Mouse (Mus musculus): Measurements from ENCODE around the gene Zscan4-ps2. TPM values are rescaled to one million over a fixed set of nuclear protein-coding genes. Genes with fewer than 3 reads are reported as not detected.
"Not testable (repeated sequence)": the region's sequence is repeated elsewhere in the genome, so short reads cannot be mapped to it uniquely, and the experiment has no call there.

The Zscan4-ps2 gene
- not detected in 2 replicates for polyA plus RNA-seq (2016; fragmentation: Nextera tagmentation; extraction: Ambion mirVana)

GRCm38 (mm10) chr7:11514010-11514409 lies at the start of gene Zscan4-ps2:
Zscan4-ps2 (plus strand) TSS chr7:11514310.
- H3K36me3 ChIP-seq; H3K27ac ChIP-seq; H3K27me3 ChIP-seq (ENCODE audit: insufficient read depth, poor library complexity, severe bottlenecking); H3K9me3 ChIP-seq; H3K4me3 ChIP-seq; H3K4me1 ChIP-seq; DNase-seq (ENCODE audit: low spot score): not testable (repeated sequence)
- 77% methylated on average over 1 of the region's 1 CpGs for WGBS

Other genes with a start within 250 kb of the Zscan4-ps2 start
- not detected in 2 replicates for gene Zscan4e, start 203.6 kb upstream of the Zscan4-ps2 start, polyA plus RNA-seq (2016; fragmentation: Nextera tagmentation; extraction: Ambion mirVana)
- not detected in 2 replicates for gene Zscan4f, start 116.4 kb upstream of the Zscan4-ps2 start, polyA plus RNA-seq (2016; fragmentation: Nextera tagmentation; extraction: Ambion mirVana)
- gene Zscan4-ps3, start 95.0 kb downstream of the Zscan4-ps2 start, polyA plus RNA-seq (2016; fragmentation: Nextera tagmentation; extraction: Ambion mirVana) = not detected in 2 replicates
- gene Vmn1r72, start 165.8 kb downstream of the Zscan4-ps2 start, polyA plus RNA-seq (2016; fragmentation: Nextera tagmentation; extraction: Ambion mirVana) = not detected in 2 replicates
- not detected in 2 replicates for gene Vmn1r73, start 216.0 kb downstream of the Zscan4-ps2 start, polyA plus RNA-seq (2016; fragmentation: Nextera tagmentation; extraction: Ambion mirVana)

Measured in heart, embryonic 10.5 days (tissue).